Mouse (Mus musculus): ENCODE results near the gene Tex12. TPM values are rescaled to one million over a fixed set of nuclear protein-coding genes. Genes with fewer than 3 reads are reported as not detected.
A peak's percentile ranks its signal among the peaks of the same experiment; 100 is the strongest.

Gene Tex12
- total RNA-seq (2014; fragmentation: Nextera tagmentation) (not detected in 2 replicates), total RNA-seq (2017) (not detected in 2 replicates), polyA plus RNA-seq (2012) (not detected in 2 replicates)

- H3K27me3 ChIP-seq (ENCODE audit: insufficient read depth, low read length) = peaks cover 12% of the 10 kb centered on the region; the same call in 1 of the 2 replicates
- ATAC-seq (ENCODE audit: extremely low read depth, insufficient number of reproducible peaks, low FRiP score, poor library complexity, severe bottlenecking) (no peak), DNase-seq (ENCODE audit: low spot score) (no peak)
- no peak within 1 kb of the TSS for H3K4me3 ChIP-seq (ENCODE audit: low read depth, low read length)
- TF ChIP-seq POLR2AphosphoS5 (IDR thresholded peaks at IDR 0.05; ENCODE audit: insufficient replicate concordance, low read depth, low read length) (no peak), CTCF (IDR thresholded peaks at IDR 0.05; ENCODE audit: low read depth, low read length) (no peak), GATA1 (IDR thresholded peaks at IDR 0.05; ENCODE audit: borderline replicate concordance, low read length) (no peak), TAL1 (conservative IDR thresholded peaks at IDR 0.05; ENCODE audit: low read depth, low read length) (no peak), GATA2 (IDR thresholded peaks at IDR 0.05; ENCODE audit: borderline replicate concordance, low read depth, low read length) (no peak)
- H3K4me1 ChIP-seq (ENCODE audit: insufficient read depth, low read depth, low read length) = no peaks in the 10 kb centered on the region
- no peaks in the 10 kb centered on the region for H3K9me3 ChIP-seq (replicated peaks)
- H3K36me3 ChIP-seq (replicated peaks) = no peaks in the 10 kb centered on the region
Observed at GRCm38 (mm10) chr9:50561145-50561917, at the start of gene Tex12. Gene Tex12, minus strand, starts transcription at chr9:50561325.

GRCm38 (mm10) chr9:50604338-50604737 lies 43.2 kb upstream of the Tex12 start:
- Histone ChIP-seq H3K9me3 (replicated peaks) (no peaks in the 10 kb centered on the region), H3K4me1 (ENCODE audit: insufficient read depth, low read depth, low read length) (peaks cover 34% of the 10 kb centered on the region), H3K36me3 (replicated peaks) (peaks cover 52% of the 10 kb centered on the region), H3K27me3 (ENCODE audit: insufficient read depth, low read length) (no peaks in the 10 kb centered on the region), H3K4me3 (ENCODE audit: low read depth, low read length) (peak overlapping the region; percentile 97)
- ATAC-seq (ENCODE audit: extremely low read depth, insufficient number of reproducible peaks, low FRiP score, poor library complexity, severe bottlenecking) (no peak), DNase-seq (ENCODE audit: low spot score) (peak; percentile 10)
- TF ChIP-seq POLR2AphosphoS5 (IDR thresholded peaks at IDR 0.05; ENCODE audit: insufficient replicate concordance, low read depth, low read length) = no peak
- no peak for TF ChIP-seq GATA2 (IDR thresholded peaks at IDR 0.05; ENCODE audit: borderline replicate concordance, low read depth, low read length)
- no peak for TF ChIP-seq GATA1 (IDR thresholded peaks at IDR 0.05; ENCODE audit: borderline replicate concordance, low read length)
- no peak for TF ChIP-seq TAL1 (conservative IDR thresholded peaks at IDR 0.05; ENCODE audit: low read depth, low read length)
- TF ChIP-seq CTCF (IDR thresholded peaks at IDR 0.05; ENCODE audit: low read depth, low read length) = no peak

- DNase-seq (ENCODE audit: low spot score) (no peak), ATAC-seq (ENCODE audit: extremely low read depth, insufficient number of reproducible peaks, low FRiP score, poor library complexity, severe bottlenecking) (no peak)
- no peaks in the 10 kb centered on the region for H3K9me3 ChIP-seq (replicated peaks)
- peaks cover 34% of the 10 kb centered on the region for H3K4me1 ChIP-seq (ENCODE audit: insufficient read depth, low read depth, low read length)
- peak overlapping the region; percentile 97 for H3K4me3 ChIP-seq (ENCODE audit: low read depth, low read length)
- no peaks in the 10 kb centered on the region for H3K27me3 ChIP-seq (ENCODE audit: insufficient read depth, low read length)
- peaks cover 52% of the 10 kb centered on the region for H3K36me3 ChIP-seq (replicated peaks)
- TF ChIP-seq GATA2 (IDR thresholded peaks at IDR 0.05; ENCODE audit: borderline replicate concordance, low read depth, low read length) (no peak), CTCF (IDR thresholded peaks at IDR 0.05; ENCODE audit: low read depth, low read length) (no peak), TAL1 (conservative IDR thresholded peaks at IDR 0.05; ENCODE audit: low read depth, low read length) (no peak), GATA1 (IDR thresholded peaks at IDR 0.05; ENCODE audit: borderline replicate concordance, low read length) (no peak), POLR2AphosphoS5 (IDR thresholded peaks at IDR 0.05; ENCODE audit: insufficient replicate concordance, low read depth, low read length) (no peak)
Observed at GRCm38 (mm10) chr9:50603998-50604324, 42.8 kb upstream of the Tex12 start.

GRCm38 (mm10) chr9:50603189-50603997 lies 42.3 kb upstream of the Tex12 start, which contains the start of the genes Sdhd and Timm8b:
Gene Sdhd, minus strand, starts transcription at chr9:50603812.
Gene Timm8b, plus strand, starts transcription at chr9:50603910.
- Histone ChIP-seq H3K4me1 (ENCODE audit: insufficient read depth, low read depth, low read length) (peaks cover 36% of the 10 kb centered on the region), H3K4me3 (ENCODE audit: low read depth, low read length) (peak within 1 kb of the TSS; percentile 97), H3K36me3 (replicated peaks) (peaks cover 53% of the 10 kb centered on the region), H3K9me3 (replicated peaks) (no peaks in the 10 kb centered on the region), H3K27me3 (ENCODE audit: insufficient read depth, low read length) (no peaks in the 10 kb centered on the region)
- TF ChIP-seq CTCF (IDR thresholded peaks at IDR 0.05; ENCODE audit: low read depth, low read length) (no peak), GATA2 (IDR thresholded peaks at IDR 0.05; ENCODE audit: borderline replicate concordance, low read depth, low read length) (no peak), GATA1 (IDR thresholded peaks at IDR 0.05; ENCODE audit: borderline replicate concordance, low read length) (no peak), POLR2AphosphoS5 (IDR thresholded peaks at IDR 0.05; ENCODE audit: insufficient replicate concordance, low read depth, low read length) (no peak), TAL1 (conservative IDR thresholded peaks at IDR 0.05; ENCODE audit: low read depth, low read length) (no peak)
- DNase-seq (ENCODE audit: low spot score) = peak; percentile 84
- ATAC-seq (ENCODE audit: extremely low read depth, insufficient number of reproducible peaks, low FRiP score, poor library complexity, severe bottlenecking) = peak; percentile 86

GRCm38 (mm10) chr9:50602055-50602845 lies 41.1 kb upstream of the Tex12 start:
- DNase-seq (ENCODE audit: low spot score) (no peak), ATAC-seq (ENCODE audit: extremely low read depth, insufficient number of reproducible peaks, low FRiP score, poor library complexity, severe bottlenecking) (no peak)
- TF ChIP-seq CTCF (IDR thresholded peaks at IDR 0.05; ENCODE audit: low read depth, low read length) (no peak), POLR2AphosphoS5 (IDR thresholded peaks at IDR 0.05; ENCODE audit: insufficient replicate concordance, low read depth, low read length) (no peak), GATA1 (IDR thresholded peaks at IDR 0.05; ENCODE audit: borderline replicate concordance, low read length) (no peak), GATA2 (IDR thresholded peaks at IDR 0.05; ENCODE audit: borderline replicate concordance, low read depth, low read length) (no peak), TAL1 (conservative IDR thresholded peaks at IDR 0.05; ENCODE audit: low read depth, low read length) (no peak)
- Histone ChIP-seq H3K9me3 (replicated peaks) (no peaks in the 10 kb centered on the region), H3K4me1 (ENCODE audit: insufficient read depth, low read depth, low read length) (peaks cover 35% of the 10 kb centered on the region), H3K4me3 (ENCODE audit: low read depth, low read length) (peak overlapping the region; percentile 97), H3K36me3 (replicated peaks) (peaks cover 56% of the 10 kb centered on the region), H3K27me3 (ENCODE audit: insufficient read depth, low read length) (no peaks in the 10 kb centered on the region)
